Mouse (Mus musculus): ENCODE data around the gene Asz1. TPM values are rescaled to one million over a fixed set of nuclear protein-coding genes. Genes with fewer than 3 reads are reported as not detected.

The Asz1 gene
- polyA plus RNA-seq, 1 experiment, result not detected

DNA sequence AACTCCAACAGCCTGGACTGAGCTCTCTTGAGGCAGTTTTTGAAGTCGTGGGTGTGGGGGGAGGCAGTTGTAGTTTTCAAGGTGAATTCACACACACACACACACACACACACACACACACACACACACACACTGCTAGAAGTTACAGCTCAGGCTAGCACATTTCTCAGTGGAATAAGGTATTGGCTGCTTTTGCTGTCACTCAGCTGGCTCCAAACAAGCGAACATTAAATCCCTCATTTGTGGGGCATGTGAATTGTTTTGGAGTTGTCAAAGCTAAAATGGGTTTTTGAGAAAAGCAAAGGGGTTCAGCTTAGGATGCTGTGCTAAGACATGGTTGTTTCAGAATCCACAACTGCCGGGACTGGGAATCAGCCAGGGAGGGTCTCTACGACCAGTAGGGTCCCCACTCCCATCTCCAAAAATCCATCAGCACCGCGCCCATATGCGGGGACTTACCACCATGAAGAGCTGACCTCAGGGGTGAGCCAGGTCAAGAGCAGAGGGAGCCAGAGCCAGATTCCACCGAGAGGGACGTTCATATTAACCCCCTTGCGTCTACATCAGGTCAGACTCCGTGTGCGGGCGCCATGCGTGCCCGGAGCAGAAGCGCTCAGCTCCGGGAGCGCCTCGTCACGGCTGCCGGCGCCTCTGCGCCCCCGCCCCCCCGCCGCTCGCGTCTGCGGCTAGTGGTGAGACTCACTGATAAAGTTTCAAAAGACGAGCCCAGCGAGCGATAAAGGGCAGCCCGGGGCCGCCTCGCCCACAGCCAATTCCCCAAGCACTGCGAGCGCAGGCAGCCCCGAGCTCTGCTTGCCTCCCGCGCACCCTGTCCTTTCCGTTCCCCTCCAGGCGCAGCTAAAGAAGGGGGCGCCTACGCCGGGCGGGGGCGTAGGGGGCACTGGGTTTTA lies 78.9 kb downstream of the Asz1 start, which contains the start of gene Wnt2:
Gene Wnt2 (minus strand): TSS at position 840 of the 911 bp plus-strand sequence.
- Histone ChIP-seq H3K36me3 (ENCODE audit: control insufficient read depth, insufficient read depth, low read length, poor library complexity, severe bottlenecking) (no peaks in the 10 kb centered on the region), H3K9me3 (replicated peaks; ENCODE audit: control insufficient read depth, insufficient read depth, low read length, poor library complexity, severe bottlenecking) (no peaks in the 10 kb centered on the region), H3K27me3 (ENCODE audit: control insufficient read depth, insufficient read depth, low read length, poor library complexity, severe bottlenecking) (peaks cover 17% of the 10 kb centered on the region), H3K4me3 (ENCODE audit: low read depth, low read length) (peak within 1 kb of the TSS; percentile 51), H3K9ac (ENCODE audit: low read depth, poor library complexity, severe bottlenecking) (peak within 1 kb of the TSS; percentile 79), H3K4me1 (ENCODE audit: control insufficient read depth, insufficient read depth, low read length) (no peaks in the 10 kb centered on the region), H3K27ac (ENCODE audit: insufficient read depth, low read length) (no peak within 1 kb of the TSS)
- TF ChIP-seq CTCF (IDR thresholded peaks at IDR 0.05; ENCODE audit: low read depth, low read length), result no peak
- TF ChIP-seq POLR2A (IDR thresholded peaks at IDR 0.05; ENCODE audit: insufficient read depth, low read length), result no peak
- TF ChIP-seq EP300 (IDR thresholded peaks at IDR 0.05; ENCODE audit: insufficient read depth, low read depth, low read length), result no peak

DNA sequence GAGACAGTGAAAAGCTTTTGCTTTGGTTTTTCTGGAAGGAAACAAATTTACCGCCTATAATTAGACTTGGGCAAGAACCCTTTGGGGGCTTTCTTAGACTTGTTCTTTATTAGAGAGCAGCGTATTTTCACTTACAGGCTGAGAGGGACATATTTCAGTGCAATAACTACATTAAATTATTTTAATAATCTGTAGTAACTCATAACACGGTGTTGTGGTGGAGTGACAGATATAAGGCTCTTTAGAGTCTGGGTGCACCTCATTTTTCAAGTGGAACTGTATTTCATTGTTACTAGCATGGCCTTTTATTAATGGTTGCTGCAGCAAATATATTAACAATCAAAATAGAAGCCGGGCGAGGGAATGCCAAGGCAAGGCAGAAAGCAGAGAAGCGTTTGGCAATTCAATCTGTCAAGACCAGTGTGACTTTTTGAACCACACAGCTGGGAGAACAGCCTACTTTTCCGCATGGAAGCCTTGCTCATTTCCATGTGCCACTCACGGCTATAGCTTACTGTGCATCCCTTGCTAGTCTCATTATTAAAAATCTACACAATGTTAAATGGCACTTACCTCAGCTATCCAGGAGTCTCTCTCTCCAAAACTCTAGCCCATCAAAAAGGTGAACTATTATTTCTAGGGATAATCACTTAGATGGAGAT lies 84.6 kb downstream of the Asz1 start:
- H3K9ac ChIP-seq (ENCODE audit: low read depth, poor library complexity, severe bottlenecking), result no peak overlapping the region
- H3K27me3 ChIP-seq (ENCODE audit: control insufficient read depth, insufficient read depth, low read length, poor library complexity, severe bottlenecking), result peaks cover 2% of the 10 kb centered on the region; the same call in 1 of the 2 replicates
- no peak overlapping the region for H3K4me3 ChIP-seq (ENCODE audit: low read depth, low read length)
- no peaks in the 10 kb centered on the region for H3K9me3 ChIP-seq (replicated peaks; ENCODE audit: control insufficient read depth, insufficient read depth, low read length, poor library complexity, severe bottlenecking)
- H3K4me1 ChIP-seq (ENCODE audit: control insufficient read depth, insufficient read depth, low read length), result no peaks in the 10 kb centered on the region
- no peak overlapping the region for H3K27ac ChIP-seq (ENCODE audit: insufficient read depth, low read length)
- H3K36me3 ChIP-seq (ENCODE audit: control insufficient read depth, insufficient read depth, low read length, poor library complexity, severe bottlenecking), result no peaks in the 10 kb centered on the region
- no peak for TF ChIP-seq EP300 (IDR thresholded peaks at IDR 0.05; ENCODE audit: insufficient read depth, low read depth, low read length)
- TF ChIP-seq CTCF (IDR thresholded peaks at IDR 0.05; ENCODE audit: low read depth, low read length), result no peak
- TF ChIP-seq POLR2A (IDR thresholded peaks at IDR 0.05; ENCODE audit: insufficient read depth, low read length), result no peak

GRCm38 (mm10) chr6:18013346-18013745 lies 95.5 kb downstream of the Asz1 start:
- Histone ChIP-seq H3K27ac (ENCODE audit: insufficient read depth, low read length) (no peak overlapping the region), H3K4me3 (ENCODE audit: low read depth, low read length) (no peak overlapping the region), H3K9me3 (replicated peaks; ENCODE audit: control insufficient read depth, insufficient read depth, low read length, poor library complexity, severe bottlenecking) (no peaks in the 10 kb centered on the region), H3K9ac (ENCODE audit: low read depth, poor library complexity, severe bottlenecking) (no peak overlapping the region), H3K4me1 (ENCODE audit: control insufficient read depth, insufficient read depth, low read length) (no peaks in the 10 kb centered on the region), H3K27me3 (ENCODE audit: control insufficient read depth, insufficient read depth, low read length, poor library complexity, severe bottlenecking) (no peaks in the 10 kb centered on the region), H3K36me3 (ENCODE audit: control insufficient read depth, insufficient read depth, low read length, poor library complexity, severe bottlenecking) (no peaks in the 10 kb centered on the region)
- no peak for TF ChIP-seq CTCF (IDR thresholded peaks at IDR 0.05; ENCODE audit: low read depth, low read length)
- no peak for TF ChIP-seq POLR2A (IDR thresholded peaks at IDR 0.05; ENCODE audit: insufficient read depth, low read length)
- TF ChIP-seq EP300 (IDR thresholded peaks at IDR 0.05; ENCODE audit: insufficient read depth, low read depth, low read length), result no peak

DNA sequence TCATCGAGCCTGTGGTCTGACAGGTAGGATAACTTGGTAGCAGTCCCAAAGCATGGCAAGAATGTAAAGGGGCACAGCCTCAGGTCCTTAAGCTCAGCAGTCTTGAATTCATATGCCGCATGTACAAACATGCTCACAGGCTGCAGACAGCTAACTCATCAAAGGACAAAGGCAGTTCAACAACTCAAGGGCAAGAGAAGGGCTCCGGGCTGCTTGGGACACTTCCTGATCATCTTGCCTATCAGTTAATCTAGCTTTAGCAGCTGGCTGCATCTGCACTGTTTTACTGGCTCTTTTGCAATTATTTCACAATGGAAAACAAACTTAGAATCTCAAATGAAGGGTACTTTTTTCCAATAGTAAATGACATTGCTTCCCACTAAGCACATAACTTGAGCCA lies 101.5 kb downstream of the Asz1 start:
- Histone ChIP-seq H3K27me3 (ENCODE audit: control insufficient read depth, insufficient read depth, low read length, poor library complexity, severe bottlenecking) (no peaks in the 10 kb centered on the region), H3K36me3 (ENCODE audit: control insufficient read depth, insufficient read depth, low read length, poor library complexity, severe bottlenecking) (no peaks in the 10 kb centered on the region), H3K4me1 (ENCODE audit: control insufficient read depth, insufficient read depth, low read length) (no peaks in the 10 kb centered on the region), H3K9me3 (replicated peaks; ENCODE audit: control insufficient read depth, insufficient read depth, low read length, poor library complexity, severe bottlenecking) (no peaks in the 10 kb centered on the region), H3K4me3 (ENCODE audit: low read depth, low read length) (no peak overlapping the region), H3K27ac (ENCODE audit: insufficient read depth, low read length) (no peak overlapping the region), H3K9ac (ENCODE audit: low read depth, poor library complexity, severe bottlenecking) (no peak overlapping the region)
- TF ChIP-seq CTCF (IDR thresholded peaks at IDR 0.05; ENCODE audit: low read depth, low read length) (no peak), POLR2A (IDR thresholded peaks at IDR 0.05; ENCODE audit: insufficient read depth, low read length) (no peak), EP300 (IDR thresholded peaks at IDR 0.05; ENCODE audit: insufficient read depth, low read depth, low read length) (no peak)

DNA sequence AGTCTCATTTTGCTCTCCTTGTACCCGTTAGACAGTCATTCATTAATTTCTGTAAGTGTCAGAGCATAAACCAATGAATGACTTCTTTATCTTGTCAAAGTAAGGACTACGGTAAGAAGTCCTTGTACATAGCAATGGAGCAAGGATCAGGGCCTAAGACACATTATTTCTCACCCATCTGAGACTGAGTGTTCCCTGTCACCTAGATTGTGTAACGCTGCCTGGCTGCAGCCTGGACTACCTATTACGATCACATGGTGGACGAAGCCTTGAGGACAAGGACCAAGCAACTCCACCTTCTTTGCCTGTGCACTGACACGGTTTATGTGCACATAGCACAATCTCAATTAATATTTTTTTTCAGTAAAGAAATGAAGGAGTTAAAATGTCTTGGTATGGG lies 106.8 kb downstream of the Asz1 start:
- H3K4me3 ChIP-seq (ENCODE audit: low read depth, low read length), result no peak overlapping the region
- H3K4me1 ChIP-seq (ENCODE audit: control insufficient read depth, insufficient read depth, low read length), result no peaks in the 10 kb centered on the region
- no peak for TF ChIP-seq POLR2A (IDR thresholded peaks at IDR 0.05; ENCODE audit: insufficient read depth, low read length)
- TF ChIP-seq EP300 (IDR thresholded peaks at IDR 0.05; ENCODE audit: insufficient read depth, low read depth, low read length), result no peak
- TF ChIP-seq CTCF (IDR thresholded peaks at IDR 0.05; ENCODE audit: low read depth, low read length), result no peak
- no peak overlapping the region for H3K9ac ChIP-seq (ENCODE audit: low read depth, poor library complexity, severe bottlenecking)
- no peak overlapping the region for H3K27ac ChIP-seq (ENCODE audit: insufficient read depth, low read length)
- H3K27me3 ChIP-seq (ENCODE audit: control insufficient read depth, insufficient read depth, low read length, poor library complexity, severe bottlenecking), result no peaks in the 10 kb centered on the region
- H3K9me3 ChIP-seq (replicated peaks; ENCODE audit: control insufficient read depth, insufficient read depth, low read length, poor library complexity, severe bottlenecking), result no peaks in the 10 kb centered on the region
- H3K36me3 ChIP-seq (ENCODE audit: control insufficient read depth, insufficient read depth, low read length, poor library complexity, severe bottlenecking), result no peaks in the 10 kb centered on the region

Other genes starting within 250 kb of the Asz1 start
- not detected in 2 replicates for gene Wnt2, start 78.5 kb downstream of the Asz1 start, polyA plus RNA-seq (2011; ENCODE audit: insufficient read depth, insufficient read length, low read depth, missing spikeins)
- gene Cftr, start 61.6 kb upstream of the Asz1 start, polyA plus RNA-seq (2011; ENCODE audit: insufficient read depth, insufficient read length, low read depth, missing spikeins), result 0.37 TPM in 1 of 2 replicates, not detected in the other

Data from ES-Bruce4 (cell line).